Mouse (Mus musculus) left cerebral cortex, postnatal 10 days (tissue): ENCODE measurements around the gene Glul. TPM values are rescaled to one million over a fixed set of nuclear protein-coding genes. Genes with fewer than 3 reads are reported as not detected.

ENCODE experiments used
- DNase-seq, 2 experiments: peaks; one replicate each; pipeline ENCODE4 v3.0.0; 2021 to 2022; ENCODE audit warnings: low spot score in 2 of 2, mixed read lengths in 1 of 2; ENCODE audit errors: extremely low spot score in 1 of 2
- intact Hi-C: fragments of 180-260 bp; cut with DNase I; formaldehyde crosslinking; loops from one replicate; pipeline ENCODE4 v1.15.1; 2025
- total RNA-seq, 2 experiments: library from RNA; stranded (reverse); gene quantifications; 2 replicates each; pipeline ENCODE4 v1.2.3; 2021

The Glul gene
- total RNA-seq, 2 experiments from 2014 or later: 850 to 1,099 TPM

DNA sequence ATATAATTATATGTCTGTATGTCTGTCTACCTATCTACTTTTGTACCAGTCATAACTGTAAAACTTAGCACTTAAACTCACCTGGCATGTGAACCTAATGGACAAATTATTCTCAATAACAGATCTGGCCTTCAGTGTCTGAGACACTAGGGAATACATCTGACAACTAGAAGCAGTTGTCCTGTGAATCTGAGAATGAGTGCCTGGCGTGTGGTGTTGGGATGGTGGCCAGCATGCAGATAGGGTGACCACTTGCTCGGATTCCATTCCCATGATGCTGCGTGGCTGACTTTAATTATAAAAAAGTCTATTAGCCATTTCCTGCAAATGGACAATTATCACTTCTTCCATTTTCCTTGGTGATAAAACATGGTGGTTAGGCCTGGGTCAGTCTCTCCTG is 6.1 kb downstream of the Glul start:
- intact Hi-C loops: no loop called here
- no peak for DNase-seq

DNA sequence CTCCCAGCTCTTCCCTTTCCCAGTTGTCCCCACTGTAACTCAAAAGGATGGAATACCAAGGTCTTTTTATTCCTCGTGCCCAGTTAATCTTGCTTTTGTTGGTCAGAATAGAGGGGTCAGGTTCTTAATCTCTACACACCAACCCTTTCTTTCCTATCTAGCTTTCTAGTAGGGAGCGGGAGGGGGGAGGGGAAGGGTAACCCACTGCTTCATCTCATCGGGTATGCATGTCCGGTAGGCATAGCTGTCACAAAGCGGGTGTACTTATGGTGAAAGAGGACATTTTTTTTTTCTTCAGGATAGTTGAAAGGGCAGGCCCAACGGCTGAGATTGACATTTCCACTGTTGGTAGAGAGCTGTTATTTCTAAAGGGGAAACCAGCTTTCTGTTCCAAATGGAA is 8.5 kb downstream of the Glul start:
- intact Hi-C loops: no loop called here
- no peak for DNase-seq

DNA sequence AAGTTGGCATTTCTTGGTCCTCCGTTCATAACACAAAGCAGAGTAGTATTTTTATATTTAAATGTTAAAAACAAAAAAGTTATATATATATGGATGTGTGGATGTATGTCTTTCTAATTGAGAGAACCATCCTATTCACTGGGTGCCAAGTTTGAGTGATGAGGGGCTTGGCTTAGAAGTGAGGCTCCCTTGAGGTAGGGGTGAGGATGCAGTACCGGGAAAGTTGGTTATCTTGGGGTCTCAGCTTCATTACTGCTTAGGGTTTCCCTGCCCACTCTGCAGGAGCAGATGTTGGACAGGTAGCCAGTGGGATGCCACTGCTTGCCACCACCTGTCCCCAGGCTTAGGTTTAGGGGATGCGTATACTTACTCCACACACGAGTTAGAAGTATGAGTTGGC is 9.0 kb downstream of the Glul start:
- no peak for DNase-seq

DNA sequence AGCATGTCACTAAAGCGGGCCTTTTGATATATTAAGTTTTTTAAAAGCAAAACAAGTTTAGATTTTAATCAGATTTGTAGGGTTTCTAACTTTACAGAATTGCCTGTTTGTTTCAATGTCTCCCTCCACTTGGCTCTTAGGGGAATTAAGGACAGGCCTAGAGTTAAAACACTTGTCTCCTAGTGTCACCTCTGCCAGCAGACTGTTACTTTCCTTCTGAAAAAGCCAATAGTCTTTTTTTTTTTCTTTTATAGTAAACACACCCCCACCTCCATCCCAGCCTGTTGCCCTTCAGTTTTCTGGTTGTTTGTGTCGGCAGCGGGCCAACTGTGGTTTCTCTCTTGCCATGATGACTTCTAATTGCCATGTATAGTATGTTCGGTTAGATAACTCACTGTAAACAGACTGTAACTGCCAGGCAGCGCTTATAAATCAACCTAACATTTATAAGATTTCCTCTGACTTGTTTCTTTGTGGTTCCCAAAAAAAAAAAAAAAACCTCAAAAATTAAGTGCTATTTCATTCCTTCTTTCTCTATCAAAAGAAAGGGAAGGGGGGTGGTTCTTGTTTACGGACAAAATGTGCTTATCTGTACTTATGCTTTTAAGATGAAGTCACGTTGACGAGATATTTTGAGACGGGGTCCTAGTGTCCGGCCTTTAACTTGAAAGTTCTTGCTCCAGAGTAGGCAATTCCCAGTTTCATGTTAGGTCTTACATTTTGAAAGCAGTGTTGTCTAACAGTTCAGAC is 9.6 kb downstream of the Glul start:
- no peak for DNase-seq
- intact Hi-C loops: no loop called here

More for the DNA sequence above, 9.0 kb downstream of the Glul start:
- intact Hi-C loops: no loop called here

DNA sequence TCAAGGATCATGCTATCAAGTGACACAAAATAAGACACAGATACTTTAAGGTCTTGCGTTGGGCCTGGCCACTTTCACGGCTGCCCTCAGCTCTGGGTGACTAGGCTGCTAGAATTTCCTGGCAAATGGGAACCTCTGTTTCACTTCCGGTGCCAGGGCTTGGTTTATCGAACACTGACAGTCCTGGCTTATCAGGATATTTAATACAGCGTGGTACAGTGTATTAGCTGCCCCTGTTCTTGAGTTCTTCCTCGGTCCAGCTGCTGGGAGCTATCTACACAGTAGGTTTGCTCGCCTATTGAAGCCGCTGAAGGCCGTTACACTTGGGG is 10.2 kb downstream of the Glul start:
- DNase-seq: no peak
- intact Hi-C loops: no loop called here

DNA sequence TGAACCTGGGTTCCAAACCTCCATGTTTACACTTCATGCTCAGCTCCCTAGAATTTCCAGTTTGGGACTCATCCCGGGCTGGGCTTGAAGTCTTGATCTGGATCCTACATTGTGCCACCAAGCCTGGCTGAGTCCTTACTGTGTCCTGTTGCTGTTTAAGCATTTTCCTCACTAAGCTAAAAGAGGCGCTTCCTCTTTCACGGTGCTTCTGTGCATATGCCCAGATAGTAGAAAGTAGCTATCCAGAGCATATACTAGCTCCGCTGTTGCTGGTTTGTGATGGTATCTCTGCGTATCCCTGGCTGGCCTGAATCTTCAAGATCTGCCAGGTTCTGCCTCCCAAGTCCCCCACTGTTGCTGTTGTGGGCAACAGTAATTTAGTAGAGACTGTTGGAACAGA is 10.7 kb downstream of the Glul start:
- no peak for DNase-seq

DNA sequence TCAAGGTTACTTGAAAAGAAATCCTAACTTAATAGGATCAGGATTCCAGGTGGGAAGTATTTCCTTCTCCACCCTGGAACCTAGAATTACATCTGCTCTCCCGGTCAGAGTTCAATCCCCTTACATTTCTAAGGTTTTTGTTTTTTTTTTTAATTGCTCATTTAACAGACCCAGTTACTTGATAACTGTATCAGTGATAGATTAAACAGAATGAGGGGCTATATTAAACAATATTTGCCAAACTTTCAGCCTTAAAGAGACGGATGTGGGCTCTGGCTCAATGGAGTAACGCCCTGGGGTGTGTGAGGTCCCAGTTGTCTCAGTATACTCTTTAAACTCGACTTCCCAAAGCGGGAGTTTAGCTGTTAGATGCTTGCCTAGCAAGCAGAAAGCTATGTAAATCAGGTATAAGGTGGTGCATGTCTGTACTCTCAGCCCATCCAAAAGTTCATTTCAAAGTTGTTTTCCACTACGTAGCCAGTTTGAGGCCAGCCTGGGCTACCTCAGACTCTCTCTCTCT is 11.6 kb downstream of the Glul start:
- DNase-seq: no peak
- intact Hi-C loops: no loop called here

More for the DNA sequence above, 10.7 kb downstream of the Glul start:
- intact Hi-C loops: no loop called here

DNA sequence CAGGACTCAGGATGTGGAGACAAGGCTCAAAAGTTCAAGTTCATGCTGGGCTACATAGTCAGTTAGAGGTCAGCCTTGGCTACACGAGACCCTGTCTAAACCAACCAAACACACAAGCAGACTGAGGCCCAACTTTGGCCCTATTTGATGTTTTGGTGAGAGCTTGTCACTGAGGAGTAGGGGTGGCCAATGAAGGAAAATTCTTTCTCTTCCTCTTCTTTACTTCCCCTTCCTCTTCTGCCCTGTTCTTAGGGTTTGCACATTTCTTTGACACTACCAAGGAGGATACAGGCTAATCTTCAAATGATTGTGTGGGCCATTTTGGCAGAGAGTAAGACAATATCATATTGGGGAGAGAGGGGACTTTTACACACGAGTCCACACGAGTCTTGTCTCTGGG is 14.1 kb downstream of the Glul start:
- no peak for DNase-seq
- intact Hi-C loops: no loop called here

DNA sequence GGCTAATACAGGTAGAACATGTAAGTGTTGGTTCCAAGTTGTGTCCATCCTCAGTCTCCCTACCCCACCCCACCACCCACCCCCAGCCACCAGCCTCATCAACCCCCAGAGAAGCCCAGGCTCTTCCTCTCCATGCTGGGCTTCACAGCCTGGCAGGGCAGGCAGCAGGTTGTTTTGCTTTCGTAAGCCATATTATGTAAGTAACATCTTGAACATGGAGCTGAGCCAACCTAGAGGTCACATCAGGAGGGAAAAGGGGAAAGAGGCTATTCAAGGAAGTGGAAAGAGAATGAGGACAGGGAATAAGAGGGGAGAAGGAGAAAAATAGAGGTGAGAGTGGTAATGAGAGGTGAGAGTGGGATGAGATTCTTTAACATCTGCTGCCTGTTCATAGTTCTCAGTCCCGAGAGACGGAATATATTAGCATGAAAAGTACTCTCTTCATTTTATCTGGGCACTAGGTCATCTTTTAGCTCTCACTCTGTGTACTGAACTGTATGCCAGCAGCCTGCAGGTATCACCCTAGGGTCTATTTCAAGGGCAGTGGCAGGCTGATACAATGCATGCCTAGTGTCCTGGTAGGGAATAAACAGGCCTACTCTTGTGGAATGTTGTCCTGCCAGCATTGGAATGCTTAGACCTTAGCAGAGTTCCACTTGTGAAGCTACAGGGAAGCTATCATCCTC is 18.9 kb downstream of the Glul start:
- intact Hi-C loops: no loop called here
- no peak for DNase-seq

DNA sequence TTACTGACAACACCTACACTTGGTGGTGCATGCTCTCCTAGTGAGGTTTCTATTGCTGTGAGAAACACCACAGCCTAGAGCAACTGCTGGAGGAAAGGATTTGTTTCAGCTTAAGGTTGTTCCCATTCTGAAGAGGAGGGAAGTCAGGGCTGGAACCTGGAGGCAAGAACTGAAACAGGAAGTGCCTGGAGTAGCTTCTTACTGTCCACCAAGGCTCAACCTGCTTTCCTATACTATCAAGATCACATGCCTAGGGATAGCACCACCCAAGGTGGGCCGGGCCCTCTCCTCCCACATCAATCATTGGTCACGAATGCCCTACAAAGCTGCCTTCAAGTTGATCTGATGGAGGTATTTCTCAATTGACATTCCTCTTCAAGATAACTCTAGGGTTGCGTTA is 21.9 kb downstream of the Glul start:
- intact Hi-C loops: no loop called here
- DNase-seq: no peak

DNA sequence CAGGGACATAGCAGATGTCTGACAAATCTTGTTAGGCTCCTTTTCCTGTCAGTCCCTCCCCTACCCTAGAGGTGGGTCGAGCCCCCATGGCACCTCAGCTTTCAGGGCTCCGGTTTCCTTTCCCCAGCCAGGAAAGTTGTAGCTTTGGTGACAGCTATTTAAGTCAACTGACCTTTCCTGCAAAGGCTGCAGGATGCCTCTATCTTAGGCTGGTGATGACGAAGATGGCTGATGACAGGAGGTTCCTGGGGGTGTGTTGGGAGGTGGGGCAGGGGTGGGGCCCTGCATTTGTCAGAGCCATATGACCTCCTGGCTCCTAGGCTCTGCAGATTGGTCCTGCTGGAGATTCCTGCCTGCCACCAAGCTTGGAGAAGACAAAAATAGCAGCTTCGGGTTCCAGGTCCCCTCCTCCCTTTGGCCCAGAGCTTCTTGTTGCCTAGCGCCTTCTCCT is 22.9 kb downstream of the Glul start:
- intact Hi-C loops: no loop called here
- DNase-seq: no peak

DNA sequence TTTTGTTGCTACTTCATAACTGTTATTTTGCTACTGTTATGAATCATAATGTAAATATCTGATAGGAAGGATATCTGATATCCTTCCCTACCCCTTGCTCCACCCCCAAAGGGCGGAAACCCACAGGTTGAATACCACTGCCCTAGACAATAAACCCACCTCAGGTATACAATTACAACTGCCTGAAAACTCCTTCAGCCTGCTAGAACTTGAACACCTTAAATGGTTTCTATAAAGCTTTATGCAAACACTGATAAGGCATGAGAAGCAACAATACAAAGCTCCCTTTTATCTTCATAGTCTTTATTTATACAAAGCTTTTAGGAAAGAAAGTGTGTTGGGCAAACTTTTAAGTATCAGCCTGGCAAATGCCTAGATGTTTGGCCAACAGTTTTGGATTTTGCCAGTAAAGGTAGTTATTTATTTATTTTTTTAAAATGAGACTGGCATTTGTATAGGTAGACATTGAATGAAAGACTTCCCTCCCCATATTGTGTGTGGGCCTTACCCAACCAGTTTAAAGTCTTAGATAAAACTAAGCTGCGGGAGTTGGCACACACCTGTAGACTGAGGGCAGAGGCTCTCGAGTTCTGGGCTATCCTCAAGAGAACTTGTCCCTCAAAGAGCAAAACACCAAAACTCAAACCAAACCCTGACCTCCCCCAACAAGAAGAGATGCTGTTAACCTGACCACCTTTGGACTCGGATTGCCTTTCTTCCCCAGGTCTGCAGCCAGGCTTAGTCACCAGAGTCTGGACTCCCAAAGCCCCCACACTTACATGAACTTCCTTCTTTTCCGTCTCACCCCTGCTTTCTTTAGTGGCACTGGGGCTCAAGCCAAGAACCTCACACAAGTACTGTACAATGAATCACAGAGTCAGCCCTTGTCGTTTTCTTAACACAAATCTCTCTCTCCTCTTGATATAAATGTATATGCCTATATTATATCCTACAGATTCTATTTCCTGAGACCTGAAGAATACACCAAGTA is 24.9 kb downstream of the Glul start:
- DNase-seq: no peak
- intact Hi-C loops: no loop called here

DNA sequence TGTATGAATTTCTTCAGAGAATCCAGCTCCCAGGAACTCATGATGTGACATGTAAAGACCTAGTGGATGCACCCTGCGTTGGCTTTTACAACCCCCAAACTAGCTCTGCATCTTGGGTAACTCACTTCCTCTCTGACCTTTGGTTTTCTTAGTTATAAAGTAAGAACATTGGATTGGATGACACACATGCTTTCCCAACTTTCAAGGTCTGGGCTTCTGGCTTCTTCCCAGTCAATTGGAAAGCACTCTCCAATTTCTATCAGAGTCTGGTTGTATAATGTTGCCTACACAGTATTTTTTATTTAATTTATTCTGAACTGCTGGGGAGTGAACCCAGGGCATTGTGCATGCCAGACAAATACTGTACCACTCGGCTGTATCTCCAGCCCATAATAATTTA is 30.7 kb downstream of the Glul start:
- DNase-seq: no peak
- intact Hi-C loops: no loop called here

DNA sequence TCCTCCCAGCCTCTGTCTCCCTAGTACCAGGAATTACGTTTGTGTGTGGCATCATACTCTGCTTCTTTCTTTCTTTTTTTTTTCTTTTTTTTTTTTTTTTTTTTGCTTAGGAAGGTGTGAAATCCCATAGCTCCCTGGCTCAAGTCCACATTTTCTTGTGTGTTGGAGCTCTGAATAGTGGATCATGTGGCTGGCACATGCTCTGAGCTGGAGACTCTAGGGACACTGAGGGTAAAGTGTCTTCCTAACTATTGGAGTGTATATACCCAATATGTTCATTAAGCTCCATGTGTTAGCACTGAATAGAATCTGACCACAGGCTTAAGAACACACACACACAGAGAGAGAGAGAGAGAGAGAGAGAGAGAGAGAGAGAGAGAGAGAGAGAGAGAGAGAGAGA is 34.0 kb downstream of the Glul start:
- intact Hi-C loops: no loop called here
- DNase-seq: no peak

DNA sequence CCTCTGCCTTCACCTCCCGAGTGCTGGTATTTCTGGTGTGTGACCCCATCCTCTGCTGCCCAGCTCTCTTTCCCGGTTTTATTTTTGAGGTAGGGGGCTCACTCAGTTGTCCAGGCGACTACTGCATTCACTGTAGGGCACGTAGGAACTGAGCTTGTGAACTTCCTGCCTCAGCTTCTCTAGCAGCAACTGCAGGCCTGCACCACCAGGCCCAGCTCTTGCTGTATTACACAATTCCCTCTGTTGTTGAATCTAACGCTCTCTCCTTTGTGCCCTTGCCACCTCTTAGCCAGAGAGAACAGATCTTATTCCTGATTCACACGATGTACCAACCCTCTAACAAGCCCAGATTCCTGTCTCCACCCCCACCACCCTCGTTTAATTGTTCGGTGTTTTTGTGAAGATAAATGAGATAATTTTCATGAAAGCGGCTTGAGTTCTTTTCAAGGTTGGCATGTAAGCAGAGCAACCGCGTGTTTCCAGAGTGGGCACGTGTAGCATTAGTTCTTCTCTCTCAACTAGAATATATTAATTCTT is 36.2 kb downstream of the Glul start:
- intact Hi-C loops: no loop called here
- DNase-seq: no peak

DNA sequence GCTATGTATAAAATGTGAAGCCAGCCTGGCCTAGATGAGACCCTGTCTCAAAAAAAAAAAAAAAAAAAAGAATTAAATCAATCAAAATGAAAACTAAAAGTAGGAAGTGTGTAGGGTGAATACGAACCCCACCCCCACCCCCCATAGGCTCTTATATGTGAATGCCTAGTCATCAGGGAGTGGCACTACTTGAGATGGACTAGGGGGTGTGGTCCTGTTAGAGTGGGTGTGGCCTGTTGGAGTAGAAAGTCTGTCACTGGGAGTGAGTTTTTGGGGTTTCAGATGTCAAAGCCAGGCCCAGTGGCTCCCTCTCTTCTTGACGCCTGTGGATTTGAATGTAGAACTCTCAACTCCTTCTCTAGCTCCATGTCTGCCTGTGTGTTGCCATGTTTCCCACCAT is 37.3 kb downstream of the Glul start:
- intact Hi-C loops: no loop called here
- DNase-seq: no peak

DNA sequence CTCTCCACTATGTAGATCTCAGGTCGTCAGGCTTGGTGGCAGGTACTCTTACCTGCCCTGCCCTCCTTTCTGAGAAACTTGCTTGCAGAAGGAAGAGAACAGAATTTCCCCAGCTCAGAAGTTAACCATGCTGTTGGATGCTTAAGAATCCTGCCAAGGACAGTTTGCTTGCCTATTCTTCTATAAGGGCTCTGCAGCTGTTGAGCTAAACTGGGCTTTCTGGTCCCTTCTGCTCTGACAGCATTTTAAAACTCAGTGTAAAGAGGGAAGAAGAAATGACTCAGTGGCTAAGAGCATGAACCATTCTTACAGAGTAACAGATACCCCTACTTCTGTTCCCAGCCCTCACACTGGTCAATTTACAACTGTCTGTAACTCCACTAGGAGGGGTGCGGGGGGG is 41.2 kb downstream of the Glul start:
- peak in 1 of 2 experiments; percentile 37 for DNase-seq
- intact Hi-C loops: no loop called here

DNA sequence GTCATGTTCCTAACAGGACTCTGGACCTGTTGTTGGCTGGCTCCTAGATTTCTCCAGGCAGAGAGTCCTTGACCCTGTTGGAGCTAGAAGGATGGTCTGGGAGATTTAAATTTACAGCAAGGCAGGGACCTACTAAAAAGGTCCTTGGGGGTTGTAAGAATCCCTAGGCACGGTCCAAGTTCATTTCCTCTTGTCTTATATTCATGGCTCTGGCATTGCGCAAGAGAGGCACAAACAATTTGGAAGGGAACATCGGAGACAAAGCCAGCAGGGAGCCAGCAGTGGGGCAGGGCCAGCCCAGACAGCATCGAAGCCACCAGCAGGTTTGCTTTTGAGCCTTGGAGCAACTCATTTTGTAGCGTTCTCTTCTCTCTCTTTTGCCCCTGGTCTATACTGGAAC is 45.4 kb downstream of the Glul start:
- DNase-seq: no peak
- intact Hi-C loops: no loop called here

DNA sequence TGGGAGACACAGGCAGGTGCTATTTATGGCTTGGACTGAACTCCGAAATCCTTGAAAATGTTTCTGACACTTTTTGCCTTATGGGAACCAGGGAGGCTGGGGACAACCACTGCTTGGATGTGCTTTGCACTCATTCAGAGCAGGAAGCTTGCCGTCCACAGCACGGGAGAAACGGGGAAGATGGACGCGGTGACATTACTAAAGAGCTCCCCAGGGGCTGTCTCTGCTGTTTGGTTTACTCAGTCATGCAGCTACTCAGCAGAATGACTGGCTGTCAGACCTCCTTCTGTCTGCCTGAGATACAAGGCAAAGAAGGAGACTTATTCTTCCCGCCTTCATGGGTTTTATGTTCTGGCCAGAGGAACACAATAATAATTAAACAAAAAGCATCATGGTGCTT is 47.2 kb downstream of the Glul start:
- DNase-seq: no peak
- intact Hi-C loops: no loop called here
